Mouse (Mus musculus): ENCODE results near the gene Lefty2. TPM values are rescaled to one million over a fixed set of nuclear protein-coding genes. Genes with fewer than 3 reads are reported as not detected.
A peak's percentile ranks its signal among the peaks of the same experiment; 100 is the strongest.
"Not testable (repeated sequence)": the region's sequence is repeated elsewhere in the genome, so short reads cannot be mapped to it uniquely, and the experiment has no call there.

Lefty2 gene
- total RNA-seq, 2 experiments from 2014 or later: not detected

DNA sequence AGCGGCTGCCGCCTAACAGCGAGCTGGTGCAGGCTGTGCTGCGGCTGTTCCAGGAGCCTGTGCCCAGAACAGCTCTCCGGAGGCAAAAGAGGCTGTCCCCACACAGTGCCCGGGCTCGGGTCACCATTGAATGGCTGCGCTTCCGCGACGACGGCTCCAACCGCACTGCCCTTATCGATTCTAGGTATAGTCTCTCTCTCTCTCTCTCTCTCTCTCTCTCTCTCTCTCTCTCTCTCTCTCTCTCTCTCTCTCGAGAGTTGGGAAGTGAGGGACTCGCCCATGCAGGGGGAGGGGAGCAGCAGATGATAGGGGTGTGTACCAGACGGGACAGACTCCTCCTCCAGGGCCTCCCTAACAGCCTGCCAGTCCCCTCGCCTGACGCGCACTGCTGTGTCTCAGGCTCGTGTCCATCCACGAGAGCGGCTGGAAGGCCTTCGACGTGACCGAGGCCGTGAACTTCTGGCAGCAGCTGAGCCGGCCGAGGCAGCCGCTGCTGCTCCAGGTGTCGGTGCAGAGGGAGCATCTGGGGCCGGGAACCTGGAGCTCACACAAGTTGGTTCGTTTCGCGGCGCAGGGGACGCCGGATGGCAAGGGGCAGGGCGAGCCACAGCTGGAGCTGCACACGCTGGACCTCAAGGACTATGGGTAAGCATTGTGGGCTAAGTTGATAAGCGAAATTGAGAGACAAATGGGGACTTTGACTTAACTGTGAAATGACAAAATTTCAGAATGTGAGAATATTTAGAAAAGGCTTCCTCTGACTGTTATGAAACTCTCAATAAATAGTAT, 43.9 kb downstream of the Lefty2 start:
- peak; percentile 67 for DNase-seq

DNA sequence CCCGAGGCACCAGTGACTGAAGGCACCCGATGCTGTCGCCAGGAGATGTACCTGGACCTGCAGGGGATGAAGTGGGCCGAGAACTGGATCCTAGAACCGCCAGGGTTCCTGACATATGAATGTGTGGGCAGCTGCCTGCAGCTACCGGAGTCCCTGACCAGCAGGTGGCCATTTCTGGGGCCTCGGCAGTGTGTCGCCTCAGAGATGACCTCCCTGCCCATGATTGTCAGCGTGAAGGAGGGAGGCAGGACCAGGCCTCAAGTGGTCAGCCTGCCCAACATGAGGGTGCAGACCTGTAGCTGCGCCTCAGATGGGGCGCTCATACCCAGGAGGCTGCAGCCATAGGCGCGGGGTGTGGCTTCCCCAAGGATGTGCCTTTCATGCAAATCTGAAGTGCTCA, 44.7 kb downstream of the Lefty2 start:
- not testable (repeated sequence) for DNase-seq

DNA sequence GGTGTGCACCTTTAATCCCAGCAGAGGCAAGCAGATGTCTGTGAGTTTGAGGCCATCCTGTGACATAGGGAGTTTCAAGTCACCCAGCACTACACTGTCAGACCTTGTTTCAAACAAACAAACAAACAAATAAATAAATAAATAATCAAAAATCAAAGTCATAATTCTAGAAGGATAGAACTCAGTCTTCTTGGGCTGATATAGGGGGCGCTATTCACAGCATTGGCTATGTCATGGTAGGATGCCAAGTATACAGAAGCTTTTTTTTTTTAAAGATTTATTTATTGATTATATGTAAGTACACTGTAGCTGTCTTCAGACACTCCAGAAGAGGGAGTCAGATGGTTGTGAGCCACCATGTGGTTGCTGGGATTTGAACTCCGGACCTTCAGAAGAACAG, 45.9 kb downstream of the Lefty2 start:
- not testable (repeated sequence) for DNase-seq

GRCm38 (mm10) chr1:180940776-180941460, 48.0 kb downstream of the Lefty2 start:
- DNase-seq: no peak

GRCm38 (mm10) chr1:180941726-180942125, 48.8 kb downstream of the Lefty2 start:
- DNase-seq: no peak

DNA sequence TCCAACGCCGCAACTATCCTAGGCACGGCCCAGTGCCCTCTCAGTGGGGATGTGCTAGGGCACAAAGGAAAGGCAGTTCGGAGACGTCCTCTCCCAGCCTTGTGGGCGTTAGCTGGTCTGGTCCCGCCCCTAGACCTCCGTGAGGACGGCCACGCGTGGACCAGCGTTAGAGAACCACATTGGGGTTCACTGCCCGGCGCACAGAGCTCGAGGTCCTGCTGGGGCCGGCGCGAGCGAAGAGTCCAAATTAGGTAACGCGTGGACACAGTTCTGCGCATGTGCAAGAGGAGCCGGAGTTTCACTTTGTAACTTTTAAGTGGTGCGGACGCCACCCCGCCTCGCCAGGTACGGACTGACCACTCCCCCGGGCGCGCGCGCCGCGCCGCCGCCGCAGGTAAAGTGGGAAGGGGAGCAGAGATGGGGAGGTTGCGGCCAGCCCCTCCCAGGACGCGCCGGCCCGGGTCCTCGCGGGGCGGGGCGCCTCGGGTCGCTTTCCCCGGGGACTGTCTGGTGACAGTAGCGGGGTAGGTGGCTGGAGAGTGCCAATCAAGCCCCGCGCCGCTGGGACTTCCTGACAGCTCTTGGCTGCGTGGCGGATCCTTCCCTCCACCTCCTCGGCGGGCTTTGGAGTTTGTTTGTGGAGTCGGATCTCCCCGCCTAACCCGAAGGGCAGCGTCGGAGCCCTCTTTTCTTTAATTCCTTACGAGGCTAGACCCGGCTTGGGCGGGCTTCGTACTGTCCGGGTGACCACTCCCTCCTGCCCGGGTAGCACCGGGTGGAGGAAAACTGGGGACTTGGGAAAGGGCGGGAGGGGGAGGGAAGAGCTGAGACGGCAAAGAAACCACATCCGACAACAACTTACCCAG, 49.5 kb downstream of the Lefty2 start, which contains the start of gene Tmem63a:
TSS of gene Tmem63a (plus strand) at position 179 of the 866 bp plus-strand sequence.
- DNase-seq: peak; percentile 69

- DNase-seq: peak; percentile 46
Observed at GRCm38 (mm10) chr1:180943032-180943644, 50.2 kb downstream of the Lefty2 start.

DNA sequence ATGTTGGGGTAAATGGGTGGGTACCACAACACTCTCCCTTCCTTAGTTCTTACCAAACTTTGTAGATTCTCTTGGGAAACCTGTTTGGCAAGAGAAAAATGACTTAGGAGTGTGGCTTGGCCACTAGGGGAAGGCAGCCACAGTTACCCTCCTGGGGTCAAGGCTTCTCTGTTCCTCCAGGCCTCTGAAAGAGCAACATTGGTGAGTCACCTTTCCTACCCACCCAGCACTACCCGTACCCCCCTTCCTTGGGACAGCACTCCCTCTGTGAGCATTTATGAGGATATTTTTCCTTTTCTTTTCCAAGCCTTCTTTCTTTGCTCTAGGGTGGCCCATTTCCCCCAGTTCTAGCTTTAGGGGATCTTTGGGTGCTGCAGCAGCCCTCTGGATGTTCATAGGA, 51.0 kb downstream of the Lefty2 start:
- DNase-seq: no peak

DNA sequence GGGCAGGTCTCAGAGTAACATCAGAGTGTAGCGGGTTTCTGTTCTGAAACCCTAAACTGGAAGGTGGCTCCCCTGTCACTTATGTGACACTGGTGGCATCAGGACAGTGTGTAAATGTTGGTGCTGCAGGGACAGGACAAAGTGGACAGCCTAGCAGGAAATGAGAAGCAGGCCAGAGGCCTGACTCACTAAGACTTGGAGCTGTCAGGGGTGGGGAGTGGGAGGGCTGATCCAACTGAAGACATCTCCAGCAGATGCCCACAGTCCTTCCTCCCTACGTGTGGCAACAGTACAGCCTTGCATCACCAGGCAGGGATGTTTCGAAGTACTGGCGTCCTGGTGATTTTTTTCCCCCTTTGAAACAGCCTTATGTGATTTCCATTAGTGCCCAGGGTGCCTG, 51.6 kb downstream of the Lefty2 start:
- DNase-seq: no peak

- peak; percentile 72 for DNase-seq
Observed at GRCm38 (mm10) chr1:180945001-180945980, 52.4 kb downstream of the Lefty2 start.

- no peak for DNase-seq
Observed at GRCm38 (mm10) chr1:180946448-180946847, 53.5 kb downstream of the Lefty2 start.

Other genes starting within 250 kb of the Lefty2 start
- not detected for gene Mixl1, start 196.1 kb upstream of the Lefty2 start, total RNA-seq (2021)
- 10 to 100 TPM; 12.2 to 12.9 TPM for gene Acbd3, start 167.1 kb upstream of the Lefty2 start, total RNA-seq (2021)
- 100 to 1,000 TPM; 350 to 362 TPM for gene H3f3a, start 79.2 kb upstream of the Lefty2 start, total RNA-seq (2021)
- 1 to 10 TPM; 7.5 TPM for gene Sde2, start 42.0 kb upstream of the Lefty2 start, total RNA-seq (2021)
- gene Pycr2, start 11.2 kb downstream of the Lefty2 start, total RNA-seq (2021): 10 to 100 TPM; 12.4 to 14.1 TPM
- under 1 TPM in 1 of 2 experiments, not detected in 1; 0.33 TPM for gene Lefty1, start 41.9 kb downstream of the Lefty2 start, total RNA-seq (2021)
- 10 to 100 TPM; 11.7 to 12.4 TPM for gene Tmem63a, start 49.2 kb downstream of the Lefty2 start, total RNA-seq (2021)
- 10 to 100 TPM; 12.0 to 15.4 TPM for gene Ephx1, start 127.8 kb downstream of the Lefty2 start, total RNA-seq (2021)
- gene 9130409I23Rik, start 158.1 kb downstream of the Lefty2 start, total RNA-seq (2021): not detected